Mouse (Mus musculus): ENCODE data around the gene Brd2.

DNA sequence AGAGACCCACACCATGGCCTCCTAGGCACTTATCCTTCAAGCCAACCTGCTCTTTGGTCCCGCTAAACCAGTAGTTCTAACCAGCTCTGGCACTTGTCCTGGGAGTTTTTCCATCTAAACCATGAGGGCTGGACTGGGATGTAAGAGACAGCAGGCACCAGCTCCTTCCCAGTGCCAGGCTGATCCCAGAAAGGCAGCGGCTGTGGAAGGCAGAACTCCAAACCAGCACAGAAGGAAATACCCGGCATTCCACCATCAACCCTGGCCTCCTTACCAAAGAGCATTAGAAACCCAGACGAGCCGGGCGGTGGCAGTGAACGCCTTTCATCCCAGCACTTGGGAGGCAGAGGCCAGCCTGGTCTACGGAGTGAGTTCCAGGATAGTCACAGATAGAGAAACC, 12.1 kb downstream of the Brd2 start:
- TF ChIP-seq CTCF (conservative IDR thresholded peaks at IDR 0.05; ENCODE audit: low read length), result no peak
- TF ChIP-seq NANOG (IDR thresholded peaks at IDR 0.05; ENCODE audit: borderline replicate concordance, low read length), result no peak
